Mouse (Mus musculus) stomach, postnatal 0 days (tissue): ENCODE results near the gene Gng8.

Source experiments
- CTCF ChIP-seq: IDR thresholded peaks from 2 replicates; pipeline ENCODE4 v1.5.1; 2016; ENCODE audit warnings: antibody characterized with exemption, low read depth, mild to moderate bottlenecking, moderate library complexity
- EP300 ChIP-seq: optimal IDR thresholded peaks from 2 replicates; pipeline ENCODE3; 2016; ENCODE audit warnings: antibody characterized with exemption

DNA sequence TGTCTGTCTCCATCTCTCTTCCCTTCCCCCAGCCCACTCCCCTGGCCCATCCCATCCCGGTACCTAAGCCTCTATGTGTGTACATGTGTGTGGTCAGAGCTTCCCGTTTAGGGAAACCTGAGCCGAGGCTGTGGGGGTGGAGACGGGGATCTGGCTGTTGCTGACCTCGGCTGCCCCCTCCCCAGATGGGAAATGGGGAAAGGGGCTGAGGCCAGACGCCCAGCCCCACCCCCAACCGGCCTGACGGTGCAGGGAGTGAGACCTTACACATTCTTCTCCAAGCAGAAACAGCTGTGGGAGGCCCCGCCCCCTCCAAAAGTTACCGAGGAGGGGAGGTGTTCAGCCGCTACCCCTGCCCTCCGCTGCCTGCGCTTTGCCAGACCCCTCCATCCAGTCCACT lies 15.0 kb upstream of the Gng8 start:
- TF ChIP-seq CTCF (no peak), EP300 (no peak)
